Mouse (Mus musculus) cerebellum, adult 2 months (tissue): ENCODE results near the gene Zfp280d. TPM values are rescaled to one million over a fixed set of nuclear protein-coding genes. Genes with fewer than 3 reads are reported as not detected.
A peak's percentile ranks its signal among the peaks of the same experiment; 100 is the strongest.

Experiments
- DNase-seq, 2 experiments: peaks; one replicate each; pipeline ENCODE4 v3.0.0; 2021
- H3K27ac ChIP-seq: fragments of 200-500 bp; 2 replicates; pipeline ENCODE4 v1.5.1; 2012; ENCODE audit warnings: low read length, control low read depth, inconsistent platforms; ENCODE audit not compliant: insufficient read depth
- H3K27me3 ChIP-seq: fragments of 200-500 bp; 2 replicates; pipeline ENCODE4 v1.6.1; 2012; ENCODE audit warnings: inconsistent platforms, mild to moderate bottlenecking, low read length, moderate library complexity; ENCODE audit not compliant: control insufficient read depth, insufficient read depth
- H3K4me1 ChIP-seq: fragments of 200-500 bp; 2 replicates; pipeline ENCODE4 v1.6.1; 2011; ENCODE audit warnings: low read length; ENCODE audit not compliant: control insufficient read depth, insufficient read depth
- H3K4me3 ChIP-seq: fragments of 200-500 bp; replicated peaks from 2 replicates; pipeline ENCODE3; 2011; ENCODE audit warnings: mild to moderate bottlenecking, low read depth, low read length, control low read depth; ENCODE audit not compliant: insufficient read depth
- CTCF ChIP-seq: fragments of 200-500 bp; IDR thresholded peaks from 2 replicates; pipeline ENCODE4 v1.5.1; 2011; ENCODE audit warnings: low read depth, mild to moderate bottlenecking, control low read depth, low read length, moderate library complexity, borderline replicate concordance; ENCODE audit not compliant: insufficient read depth
- POLR2A ChIP-seq: fragments of 200-500 bp; IDR thresholded peaks from 2 replicates; pipeline ENCODE4 v1.6.1; 2011; ENCODE audit warnings: low read length, control low read depth, borderline replicate concordance; ENCODE audit not compliant: insufficient read depth
- WGBS: fragments of 180-500 bp; shearing (Covaris S2); methylation state at CpG from one replicate; pipeline ENCODE4 v1.1.7; 2018; 5-methylcytosine and 5-hydroxymethylcytosine counted together
- polyA plus RNA-seq: library from polyadenylated mRNA; depleted of rRNA; stranded (reverse); fragments of >200 nt; gene quantifications from 2 replicates; pipeline ENCODE4 v1.2.3, GENCODE M21; 2012; rRNA removed

The Zfp280d gene
- polyA plus RNA-seq: 54.0 and 59.0 TPM in 2 replicates

- TF ChIP-seq POLR2A (peak; percentile 45; the same call in 1 of the 2 replicates), CTCF (no peak)
- Histone ChIP-seq H3K4me3 (peak within 1 kb of the TSS; percentile 97), H3K27ac (peak within 1 kb of the TSS; percentile 97), H3K27me3 (no peaks in the 10 kb centered on the region), H3K4me1 (no peaks in the 10 kb centered on the region)
- DNase-seq: peak; percentile 92 to 95
- 1% methylated on average over 52 of the region's 57 CpGs for WGBS
These were observed at the start of gene Zfp280d for GRCm38 (mm10) chr9:72274677-72275076. TSS of gene Zfp280d (plus strand) at chr9:72274860.

DNA sequence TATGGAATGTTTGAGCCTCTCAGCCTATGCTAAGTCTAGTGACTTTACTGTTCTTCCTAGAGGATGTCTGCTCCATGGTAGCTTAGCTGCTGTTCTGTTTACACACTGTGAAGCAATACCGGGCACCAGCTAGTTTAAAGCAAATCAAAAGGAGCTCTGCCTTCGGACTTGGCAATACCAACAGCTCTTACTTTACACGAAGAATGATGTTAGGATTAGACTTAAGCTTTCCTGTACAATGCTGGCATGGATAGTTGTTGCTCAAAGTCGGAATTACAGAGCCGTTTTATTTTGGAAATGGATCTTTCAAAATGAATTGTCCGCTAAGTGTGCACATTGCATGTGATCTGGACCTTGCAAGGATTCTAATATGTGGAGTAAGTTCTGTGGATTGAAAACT lies 48.1 kb upstream of the Zfp280d start:
- Histone ChIP-seq H3K27me3 (no peaks in the 10 kb centered on the region), H3K27ac (no peak overlapping the region), H3K4me1 (no peaks in the 10 kb centered on the region), H3K4me3 (no peak overlapping the region)
- TF ChIP-seq CTCF (no peak), POLR2A (no peak)
- no peak for DNase-seq
- WGBS: 84% methylated on average over 6 of the region's 6 CpGs

- DNase-seq: no peak
- 92% methylated on average over 1 of the region's 1 CpGs for WGBS
- H3K27me3 ChIP-seq: no peaks in the 10 kb centered on the region
- no peaks in the 10 kb centered on the region for H3K4me1 ChIP-seq
- no peak overlapping the region for H3K4me3 ChIP-seq
- TF ChIP-seq CTCF: no peak
- no peak for TF ChIP-seq POLR2A
- H3K27ac ChIP-seq: no peak overlapping the region
These were observed 22.0 kb upstream of the Zfp280d start for GRCm38 (mm10) chr9:72252656-72253055.

DNA sequence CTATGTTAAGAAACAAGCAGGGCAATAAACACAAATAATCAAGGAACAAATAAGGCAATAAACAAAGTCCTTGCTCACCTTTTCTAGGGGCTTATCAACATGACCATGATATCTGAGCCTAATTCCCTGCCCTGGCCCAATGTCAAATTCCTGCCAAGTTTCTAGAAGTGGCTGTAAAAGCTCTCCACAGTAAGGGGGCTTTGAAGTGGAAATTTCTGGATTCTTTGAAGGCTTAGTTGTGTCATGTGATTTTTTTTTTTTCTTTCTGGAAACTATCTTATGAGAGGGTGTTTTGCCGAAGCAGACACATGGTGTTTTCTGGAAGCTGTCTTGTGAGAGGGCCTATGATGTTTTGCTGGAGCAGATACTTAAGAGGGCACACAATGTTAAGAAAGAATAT lies 19.4 kb upstream of the Zfp280d start:
- H3K4me3 ChIP-seq: no peak overlapping the region
- WGBS: 22% methylated on average over 1 of the region's 1 CpGs
- H3K27ac ChIP-seq: no peak overlapping the region
- TF ChIP-seq CTCF: no peak
- TF ChIP-seq POLR2A: no peak
- DNase-seq: no peak
- H3K27me3 ChIP-seq: no peaks in the 10 kb centered on the region
- no peaks in the 10 kb centered on the region for H3K4me1 ChIP-seq

GRCm38 (mm10) chr9:72256646-72257045 lies 18.0 kb upstream of the Zfp280d start:
- Histone ChIP-seq H3K27me3 (no peaks in the 10 kb centered on the region), H3K4me1 (no peaks in the 10 kb centered on the region), H3K27ac (no peak overlapping the region), H3K4me3 (no peak overlapping the region)
- DNase-seq: no peak
- TF ChIP-seq POLR2A (no peak), CTCF (no peak)
- 83% methylated on average over 3 of the region's 3 CpGs for WGBS

GRCm38 (mm10) chr9:72260337-72260736 lies 14.3 kb upstream of the Zfp280d start:
- Histone ChIP-seq H3K27me3 (no peaks in the 10 kb centered on the region), H3K4me3 (no peak overlapping the region), H3K4me1 (no peaks in the 10 kb centered on the region), H3K27ac (no peak overlapping the region)
- WGBS: 39% methylated on average over 7 of the region's 7 CpGs
- TF ChIP-seq CTCF: no peak
- no peak for TF ChIP-seq POLR2A
- no peak for DNase-seq

GRCm38 (mm10) chr9:72264859-72265258 lies 9.8 kb upstream of the Zfp280d start:
- DNase-seq: no peak
- TF ChIP-seq POLR2A (no peak), CTCF (no peak)
- Histone ChIP-seq H3K4me3 (no peak overlapping the region), H3K4me1 (no peaks in the 10 kb centered on the region), H3K27ac (no peak overlapping the region), H3K27me3 (no peaks in the 10 kb centered on the region)
- 77% methylated on average over 3 of the region's 3 CpGs for WGBS

DNA sequence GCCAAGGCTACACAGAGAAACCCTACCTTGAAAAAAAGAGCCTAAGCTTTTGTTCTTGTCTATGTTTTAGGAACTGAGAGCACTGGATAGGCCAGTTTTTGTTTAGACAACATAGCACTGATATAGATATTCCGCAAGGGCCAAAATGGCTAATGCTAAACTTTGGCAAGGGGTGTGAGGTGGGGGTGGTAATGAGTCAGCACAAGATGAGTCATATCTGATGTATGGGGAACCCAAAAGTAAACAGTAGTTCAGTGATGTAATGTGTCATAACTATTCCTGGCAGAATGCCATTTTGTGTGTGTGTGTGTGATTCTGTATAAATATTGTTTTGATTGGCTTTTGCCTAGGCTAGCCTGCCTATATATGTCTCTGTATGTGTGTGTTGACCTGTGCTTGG lies 4.5 kb upstream of the Zfp280d start:
- Histone ChIP-seq H3K27ac (no peak overlapping the region), H3K4me3 (no peak overlapping the region), H3K4me1 (no peaks in the 10 kb centered on the region), H3K27me3 (no peaks in the 10 kb centered on the region)
- no peak for DNase-seq
- WGBS: 95% methylated on average over 1 of the region's 1 CpGs
- TF ChIP-seq CTCF: no peak
- TF ChIP-seq POLR2A: no peak
